Mouse (Mus musculus) A20 (cell line): ENCODE results near the gene Bub3.

Experiments
- DNase-seq: peaks from one replicate; pipeline ENCODE4 v3.0.0-alpha.2; 2011; ENCODE audit warnings: low read depth, low spot score

The Bub3 gene

DNA sequence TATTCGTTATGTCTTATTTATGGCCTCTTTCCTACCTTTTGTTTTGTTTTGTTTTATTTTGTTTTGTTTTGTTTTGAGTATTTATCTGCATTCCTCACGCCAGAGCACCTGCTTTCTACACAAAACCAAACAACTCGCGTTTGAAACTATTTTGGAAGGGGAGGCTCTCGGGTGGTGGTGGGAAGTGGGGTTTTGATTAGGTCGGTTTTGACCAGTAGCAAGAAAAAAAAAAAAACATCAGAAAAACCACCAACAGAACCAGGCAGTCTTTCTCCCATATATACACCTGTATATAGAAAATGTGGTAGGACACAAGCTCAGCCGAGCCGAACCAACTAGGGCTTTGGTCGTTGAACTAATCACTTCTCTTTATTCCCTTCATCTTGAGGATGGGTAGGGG lies 3.9 kb upstream of the Bub3 start:
- DNase-seq, result no peak

DNA sequence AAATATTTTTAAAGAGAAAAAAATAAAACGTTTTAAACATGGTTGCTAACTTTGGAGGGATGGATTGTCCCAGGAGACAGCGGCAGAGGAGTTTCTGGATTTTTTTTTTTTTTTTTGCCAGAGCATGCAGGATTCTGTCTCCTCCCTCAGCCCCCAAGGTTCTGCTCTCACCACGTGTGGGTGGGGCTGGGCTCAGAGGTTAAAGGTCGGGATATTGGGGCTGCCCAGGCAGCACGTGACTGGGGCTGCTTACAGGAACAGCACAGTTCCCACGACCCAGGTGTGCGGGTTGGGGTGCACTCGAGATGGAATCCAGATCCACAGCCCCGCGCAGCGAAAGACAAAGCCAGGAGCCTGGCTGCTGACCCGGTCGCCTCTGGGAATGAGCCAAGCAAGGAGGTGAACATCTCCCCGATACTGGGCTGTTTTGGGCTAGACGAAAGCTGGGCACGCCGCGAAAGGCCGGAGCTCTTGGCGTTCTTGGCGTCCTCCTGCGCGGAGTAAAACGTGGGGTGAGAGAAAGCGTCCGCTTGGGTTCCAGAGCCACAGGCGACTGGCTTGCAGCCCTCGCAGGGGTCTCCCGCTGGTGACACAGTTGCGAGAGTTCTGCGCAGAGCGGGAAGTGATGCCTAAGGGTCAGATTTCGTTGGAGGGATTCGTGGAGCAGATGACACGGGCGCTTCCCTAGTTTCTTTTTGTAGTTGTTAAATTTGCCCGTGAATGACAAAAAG lies 3.3 kb upstream of the Bub3 start:
- DNase-seq, result no peak

DNA sequence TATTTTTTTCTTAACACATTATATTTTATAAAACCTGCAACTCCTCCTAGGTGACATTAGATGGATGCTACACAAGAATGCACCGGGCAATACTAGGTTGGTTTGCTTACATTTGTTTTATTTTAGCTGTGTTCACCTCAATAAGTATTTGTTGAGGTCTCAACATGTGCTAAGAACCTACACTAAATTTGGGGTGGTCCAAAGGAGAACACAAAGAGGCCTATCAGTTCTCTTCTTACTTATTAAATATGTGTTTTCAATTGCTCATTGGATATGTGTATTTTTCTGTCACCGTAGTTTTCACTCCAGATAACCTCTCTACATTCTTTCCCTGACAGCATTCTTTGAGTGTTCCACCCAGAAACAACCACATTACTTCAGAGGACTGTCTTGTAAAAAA lies 2.3 kb upstream of the Bub3 start:
- DNase-seq, result no peak

DNA sequence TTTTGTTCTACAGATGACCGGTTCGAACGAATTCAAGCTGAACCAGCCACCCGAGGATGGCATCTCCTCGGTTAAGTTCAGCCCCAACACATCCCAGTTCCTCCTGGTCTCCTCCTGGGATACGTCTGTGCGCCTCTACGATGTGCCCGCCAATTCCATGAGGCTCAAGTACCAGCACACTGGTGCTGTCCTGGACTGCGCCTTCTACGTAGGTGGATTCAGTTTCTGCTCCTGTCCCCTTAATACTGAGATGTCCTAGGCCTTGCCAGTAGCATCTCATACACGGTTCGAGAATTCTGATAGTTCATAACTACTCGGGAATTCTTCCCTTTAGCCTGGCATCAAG lies 648 bp downstream of the Bub3 start:
- no peak for DNase-seq

DNA sequence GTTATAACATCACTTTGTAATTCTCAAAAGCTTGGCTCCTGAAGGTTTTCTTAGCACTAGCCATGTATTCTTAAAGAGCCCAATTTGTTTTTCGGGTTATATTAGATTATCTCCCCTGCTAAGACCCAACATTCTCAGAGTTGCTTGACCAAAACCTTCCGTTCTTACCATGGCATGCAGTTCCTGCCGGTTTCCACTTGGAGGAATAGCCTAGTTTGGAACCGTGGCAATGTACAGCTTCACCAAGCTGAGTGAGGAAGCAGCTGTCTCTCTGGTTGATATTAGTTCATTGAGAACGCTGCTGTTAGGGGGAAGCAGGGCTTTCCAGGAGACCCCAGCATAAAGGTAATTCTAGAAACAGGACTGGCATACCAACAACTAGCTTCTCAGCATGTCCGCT lies 15.2 kb downstream of the Bub3 start:
- DNase-seq, result no peak

DNA sequence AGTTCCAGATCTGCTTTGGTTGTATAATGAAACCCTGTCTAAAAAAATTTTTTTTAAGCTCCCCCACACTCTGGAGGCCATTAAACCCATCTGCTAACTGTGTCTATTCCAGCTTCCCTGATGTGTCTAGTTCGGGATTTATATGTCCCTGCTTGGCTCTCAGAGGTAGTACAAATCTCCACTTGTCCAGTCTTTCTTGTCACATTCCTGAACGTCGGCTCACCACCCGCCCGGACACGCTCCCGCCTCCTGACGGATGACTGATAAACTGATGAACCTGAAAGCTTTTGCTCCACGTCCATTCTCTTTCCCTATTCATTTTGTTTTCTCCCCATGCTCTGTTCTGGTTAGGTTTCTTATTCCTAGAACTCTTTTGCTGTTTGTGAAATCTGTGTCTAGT lies 22.2 kb downstream of the Bub3 start:
- DNase-seq, result no peak

DNA sequence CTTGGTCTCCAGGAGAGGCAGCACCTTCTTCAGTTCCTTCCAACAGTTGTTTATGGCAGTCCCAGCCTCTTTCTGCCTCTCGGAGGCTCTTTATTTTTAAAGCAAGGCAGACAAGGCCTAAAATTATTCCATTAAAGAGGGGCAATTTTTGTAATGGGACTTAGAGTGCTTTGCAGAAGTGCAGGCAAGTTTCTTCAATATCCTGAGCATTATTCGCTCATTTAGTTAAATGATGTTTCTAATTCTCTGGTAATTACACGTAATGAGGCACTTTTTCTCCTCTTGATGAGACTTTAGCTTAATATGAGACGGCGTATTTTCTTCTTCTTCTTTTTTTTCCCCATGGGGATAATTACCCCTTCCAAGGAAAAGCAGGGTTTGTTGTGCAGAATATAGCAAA lies 25.5 kb downstream of the Bub3 start:
- DNase-seq, result no peak

DNA sequence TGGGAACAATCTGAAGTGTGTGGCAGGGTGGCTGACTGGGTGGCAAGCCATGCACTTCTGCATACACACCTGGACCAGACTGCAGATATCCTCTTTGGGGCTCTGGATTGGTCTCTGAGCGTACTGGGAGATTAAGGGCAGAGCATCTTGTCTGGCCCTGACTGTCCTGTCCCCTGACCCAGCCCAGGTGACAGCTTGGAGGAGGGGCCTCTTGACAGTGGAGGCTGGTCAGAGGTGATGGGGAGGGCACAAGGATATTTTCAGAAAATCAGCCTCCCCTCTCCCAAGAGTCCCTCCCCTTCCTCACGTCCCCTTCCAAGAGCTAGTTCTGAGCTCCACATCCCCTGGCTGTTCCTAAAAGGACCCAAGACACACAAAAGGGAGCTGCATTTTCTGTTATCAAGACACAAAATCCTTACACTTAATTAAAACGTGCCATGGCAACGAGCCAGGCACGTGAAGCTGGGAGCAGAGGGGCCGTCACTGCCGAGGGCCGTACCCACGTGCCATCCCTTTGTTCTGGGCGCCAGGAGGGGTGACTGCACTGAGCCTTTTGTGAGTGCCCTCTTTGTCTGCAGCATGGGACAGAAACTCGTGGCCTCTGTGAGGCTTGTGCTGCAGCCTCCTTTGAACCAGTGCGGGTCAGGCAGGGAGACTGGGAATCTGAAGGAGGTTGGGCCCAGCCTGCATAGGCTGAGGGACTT lies 37.9 kb downstream of the Bub3 start:
- no peak for DNase-seq

DNA sequence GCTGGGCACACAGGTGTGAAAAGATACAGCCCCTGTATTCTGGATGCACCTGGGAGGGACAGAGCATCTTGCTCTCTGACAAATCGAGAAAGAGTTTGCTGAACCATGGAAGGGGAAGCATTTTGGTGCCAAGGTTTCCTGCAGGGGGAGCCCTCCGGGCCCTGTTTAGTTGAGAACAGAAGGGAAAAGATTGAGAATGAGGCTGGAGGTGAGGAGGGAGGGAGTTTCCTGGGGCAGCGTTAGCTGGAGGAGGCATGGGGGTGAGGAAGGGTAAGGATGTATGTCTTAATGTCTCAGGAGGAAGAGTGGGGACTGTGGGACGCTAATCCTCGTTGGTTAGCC lies 38.4 kb downstream of the Bub3 start:
- peak; percentile 28 for DNase-seq

DNA sequence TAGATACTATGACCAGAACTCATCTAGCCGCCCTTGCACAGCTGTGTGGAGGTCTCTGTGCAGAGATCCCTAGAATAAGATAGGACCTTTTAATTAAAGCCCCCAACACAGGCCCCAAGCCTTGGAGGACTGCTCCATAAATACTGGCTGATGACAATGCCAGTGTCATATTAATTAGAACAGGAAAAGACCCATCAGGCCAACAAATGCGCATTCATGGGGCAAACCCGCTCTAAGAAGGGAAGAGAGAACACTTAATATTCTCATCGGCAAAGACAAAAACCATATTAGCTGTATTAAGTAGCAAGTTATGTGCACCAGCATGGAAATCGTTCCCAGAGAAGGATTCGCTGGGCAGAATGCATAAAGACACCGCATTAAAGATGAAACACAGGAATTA lies 42.1 kb downstream of the Bub3 start:
- DNase-seq, result no peak

DNA sequence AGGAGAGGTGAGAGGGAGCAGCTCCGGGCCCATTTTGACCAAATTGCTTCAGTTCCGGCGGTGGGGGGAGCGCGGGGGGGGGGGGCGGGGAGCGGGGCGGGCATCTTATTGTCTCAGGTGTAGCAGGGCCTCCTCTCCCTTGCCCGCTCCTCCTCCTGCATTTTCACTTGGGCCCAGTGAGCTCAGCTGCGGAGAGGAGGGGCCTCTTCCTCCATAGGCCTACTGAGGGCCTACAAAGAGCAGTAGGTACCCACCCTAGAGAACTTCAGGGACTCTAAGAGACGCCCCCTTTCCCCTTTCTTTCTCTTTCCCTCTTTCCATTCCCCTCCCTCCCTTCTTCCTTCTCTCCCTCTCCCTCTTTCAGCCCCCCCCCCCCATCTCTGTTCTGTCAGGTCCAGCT lies 43.2 kb downstream of the Bub3 start:
- DNase-seq, result no peak

DNA sequence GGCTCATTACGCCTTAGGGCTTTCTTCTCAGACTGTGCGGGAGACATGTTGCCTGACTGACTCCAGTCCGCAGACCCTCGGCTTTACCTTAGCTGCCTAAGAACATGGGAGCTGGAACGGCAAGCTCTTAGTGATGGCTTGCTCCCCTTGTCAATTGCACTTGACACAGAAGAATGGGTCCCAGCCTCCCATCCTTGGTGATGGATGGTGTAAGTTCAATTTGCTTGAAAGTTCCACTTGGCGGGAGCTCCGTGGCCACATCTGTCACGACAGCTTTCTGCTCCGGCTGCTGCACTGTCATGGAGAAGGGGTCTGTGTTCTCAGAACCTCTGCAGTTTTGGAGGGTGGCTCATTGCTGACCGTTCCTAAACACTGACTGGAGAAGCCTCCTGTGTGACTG lies 44.9 kb downstream of the Bub3 start:
- no peak for DNase-seq

DNA sequence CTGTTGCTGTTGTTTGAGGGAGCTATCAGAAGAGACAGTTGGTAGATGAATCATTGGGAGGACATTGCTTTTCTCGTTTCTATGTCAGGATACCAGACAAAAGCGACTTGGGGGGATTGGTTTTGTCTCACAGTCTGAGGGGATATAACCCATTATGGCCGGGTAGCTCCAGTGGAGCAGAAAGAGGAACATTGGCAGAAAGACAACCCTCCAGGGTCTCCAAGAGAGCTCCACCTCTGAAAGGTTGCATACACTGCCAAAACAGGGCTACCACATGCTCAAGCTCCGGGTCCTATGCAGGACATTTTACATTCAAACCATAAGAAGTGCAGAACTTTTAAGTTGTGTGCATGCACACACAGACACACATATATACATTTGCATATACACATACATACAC lies 45.5 kb downstream of the Bub3 start:
- no peak for DNase-seq

DNA sequence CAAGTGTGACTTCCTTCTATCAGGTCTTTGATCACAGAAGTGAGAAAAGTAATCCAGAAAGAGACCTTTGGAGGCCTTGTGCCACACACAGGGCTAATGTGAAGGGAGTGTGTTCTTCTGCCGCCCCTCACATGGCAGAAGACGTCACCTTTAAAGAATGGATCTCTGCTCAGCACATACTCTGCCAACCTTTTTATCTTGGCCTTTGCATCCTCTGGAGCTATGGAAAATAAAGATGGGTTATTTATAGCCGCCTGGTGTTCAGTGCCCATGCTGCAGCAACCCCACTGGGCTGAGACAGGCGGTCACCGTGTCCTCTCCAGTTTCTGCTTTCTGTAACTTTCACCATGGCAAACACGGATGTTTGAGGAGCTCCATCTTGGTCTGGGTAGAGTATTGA lies 48.0 kb downstream of the Bub3 start:
- no peak for DNase-seq

DNA sequence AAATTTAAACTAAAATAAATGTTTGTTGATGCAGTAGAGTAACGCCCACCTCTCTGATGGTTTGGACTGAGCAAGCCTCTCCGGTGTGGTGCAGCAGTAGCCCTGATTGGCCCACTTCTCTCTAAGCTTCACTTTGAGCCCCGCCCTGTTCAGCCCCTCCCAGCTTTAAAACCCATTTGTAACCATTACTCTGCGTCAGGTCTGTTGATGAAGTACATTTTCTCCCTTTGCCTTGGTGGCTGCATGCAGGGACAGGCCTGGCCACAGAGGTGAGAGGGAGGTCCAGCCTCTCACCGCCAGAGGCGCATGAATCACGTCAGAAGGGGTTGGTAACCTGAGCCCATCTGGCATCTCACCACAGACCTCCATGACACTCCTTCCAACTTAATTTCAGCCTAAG lies 49.7 kb downstream of the Bub3 start:
- DNase-seq, result no peak
